Mouse (Mus musculus) stomach, postnatal 0 days (tissue): ENCODE data around the gene Brd3. TPM values are rescaled to one million over a fixed set of nuclear protein-coding genes. Genes with fewer than 3 reads are reported as not detected.
A peak's percentile ranks its signal among the peaks of the same experiment; 100 is the strongest.

Experiments used
- ATAC-seq: fragments of 200-750 bp; cut with Nextera tagmentation; 2 replicates; pipeline ENCODE4 v1.8.0; 2017; ENCODE audit not compliant: low FRiP score, low TSS enrichment
- DNase-seq: peaks from one replicate; pipeline ENCODE4 v3.0.0-alpha.2; 2016; ENCODE audit warnings: low spot score
- H3K27ac ChIP-seq: fragments of 300-500 bp; sonication (generic); replicated peaks from 2 replicates; pipeline ENCODE4 v1.5.1; 2014; ENCODE audit warnings: mild to moderate bottlenecking, control low read depth
- H3K27me3 ChIP-seq: fragments of 300-500 bp; sonication (generic); 2 replicates; pipeline ENCODE4 v1.6.1; 2014; ENCODE audit warnings: low read length; ENCODE audit not compliant: control insufficient read depth, insufficient read depth
- H3K36me3 ChIP-seq: fragments of 300-500 bp; sonication (generic); 2 replicates; pipeline ENCODE4 v1.6.1; 2014; ENCODE audit warnings: low read length, mixed read lengths; ENCODE audit not compliant: control insufficient read depth, insufficient read depth
- H3K4me1 ChIP-seq: fragments of 300-500 bp; sonication (generic); replicated peaks from 2 replicates; pipeline ENCODE4 v1.6.1; 2014; ENCODE audit warnings: antibody characterized with exemption; ENCODE audit not compliant: control insufficient read depth, insufficient read depth
- H3K4me2 ChIP-seq: fragments of 300-500 bp; sonication (generic); replicated peaks from 2 replicates; pipeline ENCODE4 v1.6.1; 2014; ENCODE audit warnings: low read depth, mild to moderate bottlenecking, control low read depth, moderate library complexity
- H3K4me3 ChIP-seq: fragments of 300-500 bp; sonication (generic); 2 replicates; pipeline ENCODE4 v1.5.1; 2014; ENCODE audit warnings: low read depth, low read length, control low read depth
- H3K9ac ChIP-seq: fragments of 300-500 bp; sonication (generic); 2 replicates; pipeline ENCODE4 v1.6.1; 2014; ENCODE audit warnings: mild to moderate bottlenecking, low read length, control low read depth, mixed read lengths
- H3K9me3 ChIP-seq: fragments of 300-500 bp; sonication (generic); 2 replicates; pipeline ENCODE4 v1.6.1; 2016; ENCODE audit warnings: low read length; ENCODE audit not compliant: control insufficient read depth
- CTCF ChIP-seq: IDR thresholded peaks from 2 replicates; pipeline ENCODE4 v1.5.1; 2016; ENCODE audit warnings: antibody characterized with exemption, low read depth, mild to moderate bottlenecking, moderate library complexity
- EP300 ChIP-seq: optimal IDR thresholded peaks from 2 replicates; pipeline ENCODE3; 2016; ENCODE audit warnings: antibody characterized with exemption
- WGBS: fragments of 180-500 bp; shearing (Covaris S2); extraction: QIAGEN DNeasy Blood & Tissue Kit; methylation state at CpG from one replicate; pipeline ENCODE4 v1.1.7; 2014; 5-methylcytosine and 5-hydroxymethylcytosine counted together
- polyA plus RNA-seq: library from polyadenylated mRNA; unstranded; fragments of >200 nt; fragmentation: Nextera tagmentation; extraction: Ambion mirVana; gene quantifications from 2 replicates; pipeline ENCODE4 v1.2.1, GENCODE M21; 2015

Brd3 gene
- polyA plus RNA-seq, 1 experiment from 2014 or later = 41.0 TPM

DNA sequence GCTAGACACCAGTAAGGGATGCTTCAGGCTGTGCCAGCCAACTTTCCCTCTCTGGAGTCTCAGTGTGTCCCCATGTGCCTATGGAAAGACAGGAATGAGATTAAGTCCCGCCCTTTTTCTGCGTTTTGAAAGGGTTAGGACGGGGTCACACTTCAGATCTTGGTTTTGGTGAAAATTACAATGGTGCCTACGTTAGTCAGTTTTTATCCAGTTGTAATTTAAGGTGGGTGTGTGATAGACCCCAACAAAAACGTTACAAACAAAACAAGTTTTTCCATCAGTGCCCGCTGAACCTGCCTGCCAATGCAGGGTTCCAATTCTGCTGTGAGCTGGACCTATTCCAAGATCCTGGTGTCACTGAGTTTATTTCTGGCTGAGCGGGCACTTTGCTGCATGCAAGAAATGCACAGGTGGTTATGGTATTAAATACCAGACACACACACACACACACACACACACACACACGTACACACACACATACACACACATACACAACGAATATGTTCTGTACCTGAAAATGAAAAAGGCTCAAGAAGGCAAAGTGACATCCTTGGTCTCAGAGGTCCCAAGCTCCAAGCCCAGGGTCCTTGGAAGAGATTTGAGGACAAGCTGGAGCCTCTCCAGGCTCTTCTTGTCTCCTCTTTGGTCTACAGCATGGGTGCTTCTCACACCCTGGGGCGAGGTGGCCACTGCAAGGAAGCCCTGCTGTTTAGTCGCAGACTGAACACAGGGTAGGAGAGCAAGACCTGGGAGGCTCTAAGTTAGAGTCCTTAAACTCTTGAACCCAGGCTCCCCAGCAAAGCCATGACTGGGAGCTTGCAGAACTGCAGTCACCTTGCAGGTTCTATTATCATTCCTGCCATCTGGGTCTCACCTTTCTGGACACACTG is 30.9 kb downstream of the Brd3 start:
- DNase-seq (no peak), ATAC-seq (no peak)
- H3K27ac ChIP-seq = peak overlapping the region; percentile 97
- H3K4me1 ChIP-seq = peaks cover 10% of the 10 kb centered on the region
- H3K4me2 ChIP-seq = peak overlapping the region; percentile 81
- no peaks in the 10 kb centered on the region for H3K9me3 ChIP-seq
- H3K4me3 ChIP-seq = peak overlapping the region; percentile 95
- WGBS = 26% methylated on average over 11 of the region's 11 CpGs
- H3K27me3 ChIP-seq = no peaks in the 10 kb centered on the region
- peak overlapping the region; percentile 77 for H3K9ac ChIP-seq
- no peaks in the 10 kb centered on the region for H3K36me3 ChIP-seq
- no peak for TF ChIP-seq EP300
- TF ChIP-seq CTCF = no peak

DNA sequence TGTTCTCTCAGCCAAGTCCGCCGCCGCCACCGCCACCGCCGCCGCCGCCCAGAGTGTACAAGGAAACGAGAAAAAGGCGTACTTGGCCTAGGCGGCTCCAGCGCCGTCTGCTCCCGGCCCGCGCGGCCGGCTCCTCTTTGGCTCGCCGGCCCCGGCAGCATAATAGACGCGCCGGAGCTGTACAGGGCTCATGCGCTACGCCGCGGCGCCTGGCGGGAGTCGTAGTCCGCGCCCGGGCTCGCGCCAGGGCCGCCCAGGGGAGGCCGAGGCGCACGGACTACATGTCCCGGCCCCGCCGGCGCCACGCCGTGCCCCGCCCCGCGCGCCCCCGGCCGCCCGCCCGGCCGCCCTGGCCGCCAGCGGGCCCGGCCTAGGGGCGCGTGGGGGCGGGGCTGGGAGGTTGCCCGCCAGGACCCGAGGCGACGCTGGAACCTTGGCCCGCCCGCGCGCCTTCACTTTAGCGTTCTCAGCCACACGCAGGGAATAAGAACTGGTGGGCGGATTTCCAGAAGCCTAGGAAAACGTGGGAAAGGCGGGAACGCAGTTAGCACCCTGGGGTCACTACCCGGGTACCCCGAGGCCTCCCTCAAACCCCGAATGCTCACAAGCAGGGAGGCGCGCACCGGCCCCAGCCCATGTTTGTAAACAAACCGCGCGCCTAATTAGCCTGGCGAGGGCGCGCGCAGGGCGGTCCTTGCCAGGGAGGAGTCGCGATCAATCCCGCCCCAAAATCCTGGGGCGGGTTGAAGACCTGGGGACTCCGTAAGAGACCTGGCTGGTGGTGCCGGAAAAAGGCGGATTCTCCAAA is 31.8 kb downstream of the Brd3 start:
- peaks cover 10% of the 10 kb centered on the region for H3K4me1 ChIP-seq
- no peaks in the 10 kb centered on the region for H3K36me3 ChIP-seq
- peak overlapping the region; percentile 97 for H3K27ac ChIP-seq
- no peak for TF ChIP-seq CTCF
- TF ChIP-seq EP300 = no peak
- H3K4me2 ChIP-seq = peak overlapping the region; percentile 81
- no peaks in the 10 kb centered on the region for H3K27me3 ChIP-seq
- WGBS = under 1% methylated on average over 74 of the region's 96 CpGs
- peak overlapping the region; percentile 94 for H3K9ac ChIP-seq
- ATAC-seq (peak; percentile 98), DNase-seq (peak; percentile 94)
- peak overlapping the region; percentile 95 for H3K4me3 ChIP-seq
- no peaks in the 10 kb centered on the region for H3K9me3 ChIP-seq

DNA sequence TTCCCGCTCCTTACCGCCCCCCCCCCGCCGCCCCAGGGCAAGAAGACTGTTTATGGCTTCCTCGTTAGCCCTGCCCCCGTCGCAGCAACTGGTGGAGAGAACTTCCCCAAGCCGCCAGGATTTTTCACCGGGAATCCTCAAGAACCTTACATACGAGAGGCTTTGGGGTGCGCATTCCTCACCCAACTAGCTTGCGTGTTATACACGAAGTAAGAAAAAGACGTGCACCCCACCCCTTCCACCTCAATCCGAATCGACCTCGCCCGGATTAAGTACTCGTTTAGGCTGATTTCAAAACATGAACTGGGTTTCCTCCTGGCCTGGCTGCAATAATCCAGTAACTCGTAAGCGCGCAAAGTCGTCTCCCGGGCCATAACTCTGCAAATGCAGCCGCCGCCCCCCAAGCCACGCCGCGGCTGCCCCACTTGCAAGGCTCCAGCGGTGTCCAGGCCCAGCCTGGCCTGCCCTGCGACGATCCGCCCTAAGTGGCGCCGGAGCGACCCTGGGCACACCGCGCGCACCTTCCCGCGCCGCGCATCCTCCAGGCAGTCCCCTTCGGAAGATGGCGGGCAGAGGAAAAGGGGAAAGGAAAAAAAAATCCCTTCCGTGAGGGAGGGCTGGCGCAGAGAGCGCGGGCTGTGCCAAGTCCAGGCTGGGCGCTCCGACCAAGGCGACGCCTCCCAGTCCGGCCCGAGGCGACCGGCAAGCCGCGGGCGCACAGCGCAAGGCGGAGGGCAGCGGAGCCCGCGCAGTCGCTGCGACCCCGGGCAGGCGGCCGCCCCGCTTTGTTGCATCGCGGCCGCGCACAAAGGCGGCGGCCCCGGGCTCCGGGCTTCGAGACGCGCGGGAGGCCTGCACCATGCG is 32.6 kb downstream of the Brd3 start:
- H3K9ac ChIP-seq = peak overlapping the region; percentile 94
- peak overlapping the region; percentile 95 for H3K4me3 ChIP-seq
- under 1% methylated on average over 61 of the region's 84 CpGs for WGBS
- H3K4me2 ChIP-seq = peak overlapping the region; percentile 81
- no peaks in the 10 kb centered on the region for H3K9me3 ChIP-seq
- H3K36me3 ChIP-seq = no peaks in the 10 kb centered on the region
- DNase-seq (peak; percentile 55), ATAC-seq (peak; percentile 27; the same call in 1 of the 2 replicates)
- TF ChIP-seq CTCF (no peak), EP300 (no peak)
- H3K27ac ChIP-seq = peak overlapping the region; percentile 97
- no peaks in the 10 kb centered on the region for H3K27me3 ChIP-seq
- peaks cover 12% of the 10 kb centered on the region for H3K4me1 ChIP-seq

DNA sequence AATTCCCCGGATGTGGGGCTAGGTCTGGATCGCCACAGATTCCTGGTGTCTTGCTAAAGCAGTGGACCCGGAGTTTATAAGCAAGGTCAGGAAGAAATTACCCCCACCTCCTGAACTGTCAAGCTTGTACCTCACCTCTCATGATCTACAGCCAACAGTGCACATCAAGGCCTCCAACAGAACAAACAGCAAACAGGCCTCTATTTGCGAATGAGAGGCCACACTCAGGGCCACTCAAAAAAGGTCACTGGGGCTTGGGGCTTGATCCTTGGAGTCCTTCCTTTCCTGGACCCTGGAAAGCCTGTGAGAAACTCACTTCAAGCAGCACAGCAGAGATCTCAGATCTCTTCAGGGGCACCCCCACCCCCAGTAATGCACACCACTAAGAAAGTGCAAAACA is 33.6 kb downstream of the Brd3 start:
- TF ChIP-seq CTCF (no peak), EP300 (no peak)
- Histone ChIP-seq H3K27ac (peak overlapping the region; percentile 97), H3K4me3 (peak overlapping the region; percentile 95), H3K9ac (peak overlapping the region; percentile 94), H3K36me3 (no peaks in the 10 kb centered on the region), H3K27me3 (no peaks in the 10 kb centered on the region), H3K4me1 (peaks cover 15% of the 10 kb centered on the region), H3K9me3 (no peaks in the 10 kb centered on the region), H3K4me2 (peak overlapping the region; percentile 81)
- DNase-seq (no peak), ATAC-seq (no peak)
- WGBS = 13% methylated on average over 4 of the region's 4 CpGs

DNA sequence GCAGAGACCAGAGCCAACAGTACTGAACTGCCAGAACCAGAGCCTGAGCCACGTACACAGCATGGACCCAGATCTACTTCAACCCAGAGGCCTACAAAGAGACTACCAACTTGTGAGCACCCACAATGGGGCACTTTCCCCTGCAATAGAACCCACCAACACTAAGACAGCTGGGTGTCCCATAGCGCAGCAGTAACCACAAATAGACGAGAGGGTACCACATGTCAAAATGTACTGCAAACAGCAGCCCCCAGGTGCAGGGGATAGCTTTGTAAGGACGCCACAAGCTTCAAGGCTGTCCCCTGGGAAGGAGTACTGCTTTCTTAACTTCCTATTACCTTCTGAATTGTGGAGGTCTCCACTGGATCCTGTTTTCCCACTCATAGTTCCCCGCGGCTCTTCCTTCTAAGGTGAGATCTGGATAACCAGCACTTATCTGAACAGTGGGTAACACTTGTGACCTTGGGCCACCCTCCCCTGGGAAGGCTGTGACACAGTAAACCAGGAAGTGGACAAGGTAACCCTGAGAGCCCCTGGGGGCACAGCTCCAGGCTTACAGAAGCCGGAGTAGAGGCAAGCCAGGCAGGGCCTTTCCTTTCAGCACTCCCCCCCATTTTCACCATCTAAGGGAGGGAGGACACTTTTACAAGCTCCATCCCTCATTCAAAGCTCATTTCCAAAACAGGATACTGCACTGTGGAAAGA is 34.2 kb downstream of the Brd3 start:
- peak; percentile 40 for DNase-seq
- peak overlapping the region; percentile 81 for H3K4me2 ChIP-seq
- H3K27ac ChIP-seq = peak overlapping the region; percentile 49; the same call in 1 of the 2 replicates
- WGBS = 46% methylated on average over 7 of the region's 7 CpGs
- H3K4me1 ChIP-seq = peaks cover 15% of the 10 kb centered on the region
- peak overlapping the region; percentile 95 for H3K4me3 ChIP-seq
- H3K9me3 ChIP-seq = no peaks in the 10 kb centered on the region
- ATAC-seq = no peak
- H3K9ac ChIP-seq = peak overlapping the region; percentile 94
- H3K27me3 ChIP-seq = no peaks in the 10 kb centered on the region
- TF ChIP-seq CTCF (no peak), EP300 (no peak)
- H3K36me3 ChIP-seq = no peaks in the 10 kb centered on the region
